Mouse (Mus musculus): Measurements from ENCODE around the gene Gm3159.
"Not testable (repeated sequence)": the region's sequence is repeated elsewhere in the genome, so short reads cannot be mapped to it uniquely, and the experiment has no call there.

Gene Gm3159

GRCm38 (mm10) chr14:4397226-4397625 is at the start of gene Gm3159:
Gene Gm3159, plus strand, starts transcription at chr14:4397526.
- not testable (repeated sequence) for DNase-seq (ENCODE audit: low spot score in 2 of 2)

- not testable (repeated sequence) for DNase-seq (ENCODE audit: low spot score in 2 of 2)
Measured at GRCm38 (mm10) chr14:4368991-4369390, 28.3 kb upstream of the Gm3159 start.

GRCm38 (mm10) chr14:4369691-4370090 is 27.6 kb upstream of the Gm3159 start:
- DNase-seq (ENCODE audit: low spot score in 2 of 2), result not testable (repeated sequence)

- not testable (repeated sequence) for DNase-seq (ENCODE audit: low spot score in 2 of 2)
Measured at GRCm38 (mm10) chr14:4377871-4378270, 19.5 kb upstream of the Gm3159 start.

- not testable (repeated sequence) for DNase-seq (ENCODE audit: low spot score in 2 of 2)
Measured at GRCm38 (mm10) chr14:4385606-4386005, 11.7 kb upstream of the Gm3159 start.

- DNase-seq (ENCODE audit: low spot score in 2 of 2), result not testable (repeated sequence)
Measured at GRCm38 (mm10) chr14:4392841-4393530, 4.3 kb upstream of the Gm3159 start.

GRCm38 (mm10) chr14:4398624-4399023 is 1.3 kb downstream of the Gm3159 start:
- DNase-seq (ENCODE audit: low spot score in 2 of 2), result not testable (repeated sequence)

- not testable (repeated sequence) for DNase-seq (ENCODE audit: low spot score in 2 of 2)
Measured at GRCm38 (mm10) chr14:4400115-4400789, 2.9 kb downstream of the Gm3159 start.

GRCm38 (mm10) chr14:4401245-4401644 is 3.9 kb downstream of the Gm3159 start:
- DNase-seq (ENCODE audit: low spot score in 2 of 2), result not testable (repeated sequence)

GRCm38 (mm10) chr14:4403840-4404239 is 6.5 kb downstream of the Gm3159 start:
- DNase-seq (ENCODE audit: low spot score in 2 of 2), result not testable (repeated sequence)

GRCm38 (mm10) chr14:4409939-4410338 is 12.6 kb downstream of the Gm3159 start:
- DNase-seq (ENCODE audit: low spot score in 2 of 2), result not testable (repeated sequence)

GRCm38 (mm10) chr14:4414965-4415835 is 17.9 kb downstream of the Gm3159 start, which contains the start of gene Gm3164:
Gene Gm3164, plus strand, starts transcription at chr14:4415448.
- DNase-seq (ENCODE audit: low spot score in 2 of 2), result not testable (repeated sequence)

- DNase-seq (ENCODE audit: low spot score in 2 of 2), result not testable (repeated sequence)
Measured at GRCm38 (mm10) chr14:4430692-4431091, 33.4 kb downstream of the Gm3159 start, which contains the start of gene Gm3173. Gene Gm3173, plus strand, starts transcription at chr14:4430992.
